Mouse (Mus musculus): ENCODE data around the gene Mki67.

Mki67 gene

DNA sequence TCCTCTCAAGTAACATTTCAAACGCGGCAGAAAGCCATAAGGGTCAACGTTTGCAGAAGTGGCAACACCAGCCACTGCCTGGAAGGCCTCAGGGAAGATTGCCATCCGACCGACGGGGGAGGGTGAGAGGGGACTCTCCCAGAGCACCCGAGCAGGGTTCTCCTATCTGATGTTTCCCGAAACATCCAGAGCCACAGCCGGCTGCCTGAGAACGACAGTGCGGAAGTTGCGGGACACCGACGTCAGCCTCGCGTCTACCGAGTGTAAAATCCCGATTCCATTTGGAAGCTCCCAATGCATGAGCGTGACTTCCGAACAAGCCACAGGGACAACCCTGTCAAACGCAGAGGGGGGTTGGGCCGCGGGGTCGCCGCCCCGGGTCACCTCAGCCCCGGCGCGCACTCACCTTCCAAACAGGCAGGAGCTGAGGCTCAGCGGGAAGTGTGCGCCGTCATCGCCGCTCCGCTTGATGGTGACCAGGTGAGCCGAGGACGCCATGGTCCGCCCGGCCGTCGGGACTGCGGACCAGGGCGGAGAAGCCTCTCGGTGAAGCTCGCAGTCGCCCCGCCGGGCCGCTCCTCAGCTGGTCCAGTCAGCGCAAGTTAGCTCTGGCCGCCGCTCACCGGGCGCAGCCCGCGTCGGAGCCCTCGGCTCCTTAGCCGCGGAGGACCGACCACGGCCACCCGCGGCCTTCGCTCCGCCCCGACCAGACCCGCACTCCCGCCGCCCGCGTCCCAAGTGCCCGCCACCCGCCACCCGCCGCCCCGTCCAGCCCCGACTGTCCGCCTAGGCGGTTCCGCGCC, at the start of gene Mki67:
Mki67 (minus strand) TSS at position 720 of the 803 bp plus-strand sequence.
- no peak for DNase-seq (ENCODE audit: low spot score in 2 of 2)

GRCm38 (mm10) chr7:135763311-135763710, 47.1 kb upstream of the Mki67 start:
- no peak for DNase-seq (ENCODE audit: low spot score in 2 of 2)

GRCm38 (mm10) chr7:135758754-135759510, 42.8 kb upstream of the Mki67 start:
- DNase-seq (ENCODE audit: low spot score in 2 of 2): no peak

- no peak for DNase-seq (ENCODE audit: low spot score in 2 of 2)
Measured at GRCm38 (mm10) chr7:135758171-135758570, 42.0 kb upstream of the Mki67 start.

DNA sequence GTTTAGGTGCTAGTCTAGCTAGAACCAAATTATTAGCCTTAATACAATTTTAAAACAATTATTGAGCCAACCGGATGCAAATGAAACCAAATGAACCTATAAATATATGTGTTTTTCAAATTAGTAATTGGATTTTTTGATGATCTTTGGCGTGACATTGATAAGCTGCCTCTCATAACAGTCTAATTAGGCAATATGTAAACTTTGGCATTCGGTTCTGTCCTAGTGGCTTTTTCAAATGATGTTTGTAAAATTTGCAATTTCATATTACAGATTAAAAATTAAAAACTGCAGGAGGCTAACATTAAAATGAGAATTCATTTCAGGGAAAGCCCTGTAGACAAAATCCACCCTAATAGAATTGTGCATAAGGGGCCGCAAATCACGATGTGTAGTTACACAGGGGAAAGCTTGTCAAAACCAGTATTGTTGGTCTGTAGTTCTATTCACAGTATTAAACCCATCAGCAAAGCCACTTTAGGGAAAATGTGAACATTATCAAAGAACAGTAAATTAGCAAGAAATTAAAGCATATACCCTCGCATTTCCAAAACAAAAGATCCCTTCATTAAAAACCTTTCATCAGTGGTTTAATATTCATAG, 40.9 kb upstream of the Mki67 start:
- no peak for DNase-seq (ENCODE audit: low spot score in 2 of 2)

DNA sequence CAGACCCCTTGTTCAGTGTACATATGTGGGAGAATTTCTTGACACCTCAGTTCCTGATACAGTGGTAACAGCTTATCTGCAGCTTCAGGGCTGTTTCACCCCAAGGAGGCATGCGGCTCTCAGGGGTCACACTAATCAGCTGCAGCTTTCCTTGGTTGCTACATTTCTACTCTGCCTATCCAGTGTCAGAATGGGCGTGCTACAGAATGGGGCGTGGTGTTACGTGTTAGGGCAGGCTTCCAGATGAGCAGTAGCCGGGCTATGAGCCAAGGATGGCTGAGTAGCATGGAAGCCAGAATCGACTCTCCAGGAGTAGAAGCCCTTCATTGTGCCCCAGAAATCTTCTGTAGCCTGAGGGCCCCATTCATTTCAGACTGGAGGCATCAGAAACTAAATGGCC, 32.8 kb upstream of the Mki67 start:
- peak in 1 of 2 experiments; percentile 19 for DNase-seq (ENCODE audit: low spot score in 2 of 2)

DNA sequence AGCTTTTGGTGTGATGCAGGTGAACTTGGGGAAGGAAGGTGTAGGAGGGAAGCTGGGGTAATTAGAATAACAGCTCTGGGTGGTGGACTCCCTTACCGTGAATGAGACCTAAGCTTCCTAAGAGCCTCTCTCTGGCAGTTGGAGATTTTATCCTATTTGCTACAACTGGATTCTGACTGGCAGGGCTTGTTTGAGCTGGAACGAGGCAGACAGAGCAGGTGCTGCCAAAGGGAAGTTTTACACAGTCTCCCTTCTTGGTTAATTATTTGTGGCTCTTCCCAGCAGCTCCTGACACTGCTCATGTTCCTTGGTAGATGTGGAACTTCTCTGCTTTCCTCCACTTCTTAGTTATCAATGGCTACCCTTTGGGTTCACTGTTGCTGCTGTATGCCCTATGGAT, 30.9 kb upstream of the Mki67 start:
- no peak for DNase-seq (ENCODE audit: low spot score in 2 of 2)

DNA sequence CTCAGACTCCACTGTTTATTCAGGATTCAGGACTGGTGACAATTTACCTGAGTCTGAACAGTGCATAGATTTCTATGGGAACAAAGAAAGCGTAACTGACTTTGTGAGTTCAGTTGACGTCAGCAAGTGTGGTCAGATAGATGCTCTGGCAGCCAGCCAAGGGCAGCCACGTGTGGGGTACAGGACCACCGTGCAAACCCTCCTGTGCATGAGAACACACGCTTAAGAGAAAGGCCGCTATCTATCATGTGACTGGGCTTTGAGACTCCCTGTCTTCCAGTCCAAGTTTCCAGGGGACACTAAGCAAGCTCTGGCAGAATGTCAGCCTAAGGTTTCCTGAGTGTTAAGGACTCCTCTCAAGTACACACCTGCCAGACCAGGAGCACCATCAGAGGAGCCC, 30.4 kb upstream of the Mki67 start:
- DNase-seq (ENCODE audit: low spot score in 2 of 2): no peak

DNA sequence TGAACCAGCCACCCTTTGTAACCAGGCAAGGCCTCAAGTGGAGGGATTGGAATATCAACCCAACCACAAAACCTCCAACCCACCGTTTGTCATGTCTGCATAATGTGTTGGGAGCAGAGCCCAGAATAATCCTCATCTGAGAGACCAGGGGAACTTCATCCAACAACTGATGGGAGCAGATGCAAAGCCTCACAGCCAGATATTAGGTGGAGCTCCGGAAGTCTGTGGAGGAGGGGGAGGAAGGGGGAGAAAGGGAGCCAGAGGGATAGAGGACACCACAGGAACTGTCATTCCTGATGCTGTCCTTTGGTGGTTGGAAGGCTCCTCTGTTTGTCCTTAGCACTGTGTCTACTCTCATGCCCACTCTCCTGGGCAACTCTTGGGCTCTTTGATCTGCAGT, 28.9 kb upstream of the Mki67 start:
- no peak for DNase-seq (ENCODE audit: low spot score in 2 of 2)

DNA sequence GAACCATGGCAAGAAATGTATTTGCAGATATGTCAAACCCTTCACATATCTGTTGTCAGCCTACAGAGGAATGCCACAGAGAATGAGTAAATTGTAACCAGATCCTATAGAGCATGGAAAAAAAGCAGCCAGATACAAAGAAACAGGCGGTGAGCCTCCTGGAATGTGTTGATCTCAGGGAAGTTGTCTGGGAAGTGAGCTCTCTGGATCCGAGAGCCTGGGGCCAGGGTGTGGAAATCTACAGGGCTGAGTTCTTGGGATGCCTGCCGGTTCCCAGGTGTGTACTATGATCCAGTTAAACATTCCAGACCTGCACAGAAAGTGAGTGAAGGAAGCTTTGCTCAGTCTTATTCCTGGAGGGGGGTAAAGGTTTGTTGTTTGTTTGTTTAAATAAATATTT, 24.3 kb upstream of the Mki67 start:
- no peak for DNase-seq (ENCODE audit: low spot score in 2 of 2)

GRCm38 (mm10) chr7:135736581-135736886, 20.4 kb upstream of the Mki67 start:
- no peak for DNase-seq (ENCODE audit: low spot score in 2 of 2)

GRCm38 (mm10) chr7:135735691-135736580, 19.8 kb upstream of the Mki67 start:
- DNase-seq (ENCODE audit: low spot score in 2 of 2): peak; percentile 78 to 91

DNA sequence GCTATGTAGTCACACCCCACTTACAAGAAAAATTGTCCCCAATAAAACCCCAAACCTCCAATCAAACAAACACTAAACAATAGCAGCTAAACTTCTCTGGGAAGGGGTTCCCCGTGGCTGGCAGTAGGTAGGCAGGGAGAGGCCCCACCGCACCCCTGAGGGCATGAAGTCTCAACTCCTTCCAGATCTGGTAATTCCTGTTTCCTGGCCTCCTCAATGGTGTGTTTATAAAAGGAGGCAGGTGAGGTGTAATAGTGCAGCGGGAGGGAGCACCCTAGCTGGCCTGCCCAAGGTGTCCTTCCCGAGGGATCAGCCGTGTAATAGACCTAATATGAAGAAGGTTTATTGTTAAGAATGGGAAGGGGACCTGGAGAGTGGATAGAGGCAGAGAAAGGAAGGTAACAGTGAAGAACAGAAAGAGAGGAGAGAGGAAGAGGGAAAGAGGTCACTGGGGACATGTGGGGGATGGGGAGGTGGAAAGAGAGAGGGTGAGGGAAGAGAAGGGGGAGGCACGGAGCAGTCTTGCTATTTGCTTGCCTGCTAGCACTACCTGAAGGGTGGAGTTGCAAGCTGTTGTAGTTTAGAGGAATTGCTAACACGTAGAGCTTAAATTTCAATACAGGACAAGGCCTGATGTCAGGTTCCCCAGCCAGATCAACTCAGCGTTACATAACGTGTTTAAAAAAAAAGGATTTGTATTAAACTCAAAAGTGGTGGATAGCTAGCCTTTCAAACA, 18.9 kb upstream of the Mki67 start:
- DNase-seq (ENCODE audit: low spot score in 2 of 2): no peak

DNA sequence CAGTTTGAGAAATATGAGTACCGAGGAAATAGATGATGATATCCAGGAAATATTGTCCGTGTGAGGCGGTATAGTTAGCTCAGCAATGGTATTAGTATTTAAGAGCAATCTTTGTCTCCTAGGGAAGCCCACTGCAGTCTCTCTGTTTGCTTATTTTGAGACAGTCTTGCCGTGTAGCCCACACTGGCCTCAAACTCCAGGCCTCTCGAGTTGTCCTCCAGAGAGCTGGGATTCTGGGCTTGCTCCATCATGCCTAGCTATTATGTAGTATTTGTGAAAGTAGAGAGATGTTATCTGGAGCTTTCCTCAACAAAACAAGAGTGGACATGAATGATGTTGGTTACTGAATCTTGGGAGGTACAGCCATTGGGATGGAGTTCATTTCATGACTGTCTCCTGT, 18.2 kb upstream of the Mki67 start:
- DNase-seq (ENCODE audit: low spot score in 2 of 2): no peak

- DNase-seq (ENCODE audit: low spot score in 2 of 2): no peak
Measured at GRCm38 (mm10) chr7:135728038-135728437, 11.9 kb upstream of the Mki67 start.

- peak in 1 of 2 experiments; percentile 18 for DNase-seq (ENCODE audit: low spot score in 2 of 2)
Measured at GRCm38 (mm10) chr7:135726707-135727106, 10.5 kb upstream of the Mki67 start.

DNA sequence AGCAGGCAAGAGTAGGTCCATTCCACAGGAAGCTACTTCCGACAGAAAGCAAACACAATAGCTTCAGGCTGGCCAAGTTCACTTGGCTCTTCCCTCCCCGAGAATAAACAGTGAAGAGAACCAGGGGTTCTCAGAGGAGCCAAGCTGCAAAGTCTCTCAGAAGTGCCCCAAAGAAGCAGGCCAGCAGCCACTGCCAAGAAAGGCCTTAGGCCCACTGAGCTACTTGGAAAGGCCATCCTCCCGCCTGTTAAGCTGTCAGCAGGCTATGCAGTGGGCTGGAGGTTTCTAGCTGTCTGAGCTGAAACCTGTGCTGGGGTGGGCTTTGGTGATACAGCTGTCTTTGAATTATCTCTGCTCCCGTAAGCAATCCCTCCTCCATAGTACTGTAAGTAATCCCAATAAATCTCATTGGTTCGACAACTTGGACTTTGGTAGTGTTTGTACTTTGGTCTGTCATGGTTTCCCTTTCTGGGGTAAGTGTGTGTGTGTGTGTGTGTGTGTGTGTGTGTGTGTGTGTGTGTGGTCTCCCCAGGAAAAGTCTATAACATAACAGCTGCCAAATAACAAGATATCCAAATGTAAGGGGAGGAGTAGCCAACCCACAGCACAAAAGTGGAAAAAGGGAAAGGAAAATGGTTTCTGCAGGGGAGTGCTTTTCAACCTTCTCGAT, 7.6 kb upstream of the Mki67 start:
- no peak for DNase-seq (ENCODE audit: low spot score in 2 of 2)

DNA sequence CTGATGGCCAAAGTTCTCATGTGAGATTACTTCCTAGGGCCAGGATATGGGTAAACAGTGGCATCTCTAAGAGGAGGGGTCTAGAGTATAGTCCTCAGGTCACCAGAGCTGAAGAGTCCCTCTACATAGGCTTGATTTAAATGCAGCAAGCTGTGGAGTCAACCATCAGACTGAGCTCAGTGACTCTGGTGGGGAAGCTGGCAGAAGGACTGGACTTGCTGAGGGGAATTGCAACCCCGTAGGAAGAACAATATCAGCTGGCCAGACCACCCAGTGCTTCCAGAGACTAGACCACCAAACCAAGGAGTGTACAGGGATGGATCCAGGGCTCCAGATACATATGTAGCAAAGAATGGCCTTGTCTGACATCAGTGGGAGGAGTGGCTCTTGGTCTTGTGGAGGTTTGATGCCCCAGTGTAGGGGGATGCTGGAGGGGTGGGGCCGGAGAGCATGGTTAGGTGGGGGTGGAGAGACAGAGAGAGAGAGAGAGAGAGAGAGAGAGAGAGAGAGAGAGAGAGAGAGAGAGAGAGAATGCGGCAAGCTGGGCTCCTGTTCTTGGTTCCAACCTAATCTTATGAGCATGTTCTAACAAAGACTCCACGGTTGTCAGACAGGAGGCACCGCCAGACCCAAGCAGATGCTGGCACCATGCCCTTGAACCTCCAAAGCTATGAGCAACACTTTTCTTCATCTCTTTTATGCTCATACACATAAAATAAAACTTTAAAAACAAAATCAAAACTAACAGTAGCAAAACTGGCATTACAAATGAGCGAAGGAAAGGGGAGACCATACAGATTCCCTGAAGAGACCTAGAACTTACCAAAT, 6.1 kb upstream of the Mki67 start:
- no peak for DNase-seq (ENCODE audit: low spot score in 2 of 2)

- DNase-seq (ENCODE audit: low spot score in 2 of 2): no peak
Measured at GRCm38 (mm10) chr7:135721436-135721992, 5.4 kb upstream of the Mki67 start.

Measured in frontal cortex, postnatal 36 days (tissue).